Mouse (Mus musculus) bone marrow, adult 2 months (tissue): ENCODE results near the gene Jchain.

Source experiments
- CTCF ChIP-seq: fragments of 200-500 bp; IDR thresholded peaks from 2 replicates; pipeline ENCODE4 v1.5.1; 2011; ENCODE audit warnings: low read length, control low read depth; ENCODE audit not compliant: control insufficient read depth, insufficient read depth
- POLR2A ChIP-seq: fragments of 200-500 bp; IDR thresholded peaks from 2 replicates; pipeline ENCODE4 v1.6.1; 2011; ENCODE audit warnings: low read depth, mild to moderate bottlenecking, control low read depth, low read length, borderline replicate concordance; ENCODE audit not compliant: control insufficient read depth

- TF ChIP-seq POLR2A (no peak), CTCF (no peak)
Measured at GRCm38 (mm10) chr5:88545536-88545935, 17.8 kb upstream of the Jchain start.
